Mouse (Mus musculus) CD8-positive naive resting alpha-beta T cell, adult 2 months (primary cell): ENCODE results near the gene Cnot6l.

Source experiments
- DNase-seq, 2 experiments: peaks; one replicate each; pipeline ENCODE4 v3.0.0; 2022; ENCODE audit warnings: low read depth in 2 of 2, low spot score in 2 of 2

Gene Cnot6l

DNA sequence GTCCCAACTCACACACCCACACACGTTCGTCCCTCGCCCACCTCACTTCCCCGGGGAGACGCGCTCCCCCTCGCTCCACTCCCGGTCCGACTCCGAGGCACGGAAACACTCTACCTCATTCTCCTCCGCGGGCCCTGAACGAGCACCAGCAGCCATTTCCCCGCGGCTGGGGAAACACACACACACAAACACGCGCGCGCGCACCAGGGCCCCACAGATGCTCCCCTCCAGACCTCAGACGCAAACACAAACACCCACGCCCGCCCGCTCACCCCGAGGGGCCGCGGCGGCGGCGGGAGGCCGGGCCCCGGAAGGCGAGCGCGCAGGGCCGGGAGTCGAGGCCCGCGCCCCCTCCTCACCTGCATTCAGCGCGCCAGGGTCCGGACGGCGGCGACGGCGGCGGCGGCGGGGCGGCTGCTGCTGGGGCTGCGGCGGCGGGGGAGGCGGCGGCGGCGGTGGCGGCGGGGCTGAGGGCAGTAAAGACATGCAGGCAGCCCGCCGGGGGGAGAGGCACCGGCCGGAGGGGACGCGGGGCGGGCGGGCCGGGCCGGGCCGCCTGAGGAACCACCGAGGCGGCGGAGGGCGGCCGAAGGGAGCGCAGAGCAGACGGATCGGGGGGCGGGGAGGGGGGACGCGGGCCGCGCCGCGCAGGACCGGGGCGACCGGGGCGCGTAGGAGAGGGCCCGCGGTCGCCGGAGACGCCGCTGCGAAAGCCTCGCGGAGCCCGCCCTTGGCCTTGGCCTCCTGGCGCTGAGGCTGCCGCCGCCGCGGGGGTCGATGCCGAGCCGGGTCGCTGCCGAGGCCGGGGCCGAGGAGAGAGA, 2.2 kb downstream of the Cnot6l start:
- peak; percentile 74 to 75 for DNase-seq

DNA sequence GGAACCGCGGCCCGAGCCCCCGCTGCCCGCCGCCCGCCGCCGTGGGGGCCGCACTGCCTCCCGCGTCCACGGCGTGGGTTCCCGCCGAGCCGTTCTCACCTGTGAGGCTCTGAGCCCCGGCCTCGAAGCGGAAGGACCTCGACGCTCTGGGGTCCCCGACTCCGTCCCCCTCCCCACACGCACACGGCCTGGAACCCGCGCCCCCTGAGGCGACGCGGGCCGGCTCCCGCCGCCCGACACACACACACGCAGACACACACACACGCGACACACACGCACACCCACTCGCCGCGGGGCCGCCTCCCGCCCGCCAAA, 2.8 kb downstream of the Cnot6l start:
- DNase-seq: no peak

- no peak for DNase-seq
Measured at GRCm38 (mm10) chr5:96160467-96161262, 3.3 kb downstream of the Cnot6l start.

GRCm38 (mm10) chr5:96142351-96142750, 21.6 kb downstream of the Cnot6l start:
- no peak for DNase-seq

- DNase-seq: no peak
Measured at GRCm38 (mm10) chr5:96130683-96131082, 33.3 kb downstream of the Cnot6l start.

- DNase-seq: no peak
Measured at GRCm38 (mm10) chr5:96126856-96127255, 37.1 kb downstream of the Cnot6l start.

DNA sequence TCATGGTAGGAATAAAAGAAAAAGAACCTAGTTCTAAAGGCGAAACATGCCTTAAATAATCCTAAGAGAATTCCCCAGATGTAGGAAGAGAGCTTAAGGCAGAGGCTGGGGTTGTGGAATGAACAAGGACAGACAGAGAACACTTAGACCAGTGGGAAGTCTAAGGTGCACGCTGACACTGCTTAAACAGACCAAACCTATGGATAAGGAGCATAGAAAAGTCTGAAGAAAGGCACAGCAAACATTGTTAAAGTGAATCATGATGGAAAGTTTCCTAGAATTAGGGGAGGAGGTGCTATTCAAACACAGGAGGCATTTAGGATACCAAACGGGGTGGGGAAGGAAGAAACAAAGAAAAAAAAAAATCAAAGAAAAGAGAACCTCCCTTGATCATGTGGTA, 49.0 kb downstream of the Cnot6l start:
- DNase-seq: no peak

GRCm38 (mm10) chr5:96104644-96105043, 59.3 kb downstream of the Cnot6l start:
- DNase-seq: no peak

GRCm38 (mm10) chr5:96091468-96091867, 72.5 kb downstream of the Cnot6l start:
- no peak for DNase-seq

GRCm38 (mm10) chr5:96085324-96085723, 78.6 kb downstream of the Cnot6l start:
- no peak for DNase-seq

- no peak for DNase-seq
Measured at GRCm38 (mm10) chr5:96079026-96079425, 84.9 kb downstream of the Cnot6l start.

- no peak for DNase-seq
Measured at GRCm38 (mm10) chr5:96065591-96065990, 98.4 kb downstream of the Cnot6l start.

GRCm38 (mm10) chr5:96042492-96042891, 121.5 kb downstream of the Cnot6l start:
- no peak for DNase-seq

- no peak for DNase-seq
Measured at GRCm38 (mm10) chr5:96041507-96042104, 122.4 kb downstream of the Cnot6l start.

DNA sequence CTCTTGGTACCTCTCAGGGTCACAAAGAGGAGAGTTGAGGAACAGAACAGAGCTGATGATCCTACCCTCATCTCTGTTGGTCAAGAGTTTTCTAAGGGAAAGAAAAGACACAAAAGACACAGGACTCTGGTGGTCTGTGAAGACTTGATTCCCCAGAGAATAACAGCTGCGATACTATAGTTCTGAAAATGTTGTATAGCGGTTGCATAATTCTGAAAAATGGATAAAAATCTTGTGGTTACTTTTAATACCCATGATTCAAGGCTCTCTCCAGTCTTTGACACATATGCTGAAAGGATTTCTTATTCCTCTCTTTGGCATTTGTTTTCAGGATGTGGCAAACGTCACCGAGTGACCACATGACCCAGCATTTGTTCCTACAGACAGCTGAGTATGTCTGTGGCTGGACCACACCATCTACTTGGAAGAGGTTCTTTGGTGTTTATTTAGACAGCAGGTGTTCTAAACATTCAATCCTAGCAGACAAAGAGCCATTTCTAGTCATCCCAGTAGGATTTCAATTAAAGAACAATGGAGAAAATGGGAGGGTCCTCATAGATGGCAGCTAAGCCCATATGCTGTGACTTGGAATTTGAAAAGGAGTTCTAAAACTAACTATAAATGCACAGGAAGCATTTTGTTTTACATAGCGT, 124.7 kb downstream of the Cnot6l start:
- no peak for DNase-seq

DNA sequence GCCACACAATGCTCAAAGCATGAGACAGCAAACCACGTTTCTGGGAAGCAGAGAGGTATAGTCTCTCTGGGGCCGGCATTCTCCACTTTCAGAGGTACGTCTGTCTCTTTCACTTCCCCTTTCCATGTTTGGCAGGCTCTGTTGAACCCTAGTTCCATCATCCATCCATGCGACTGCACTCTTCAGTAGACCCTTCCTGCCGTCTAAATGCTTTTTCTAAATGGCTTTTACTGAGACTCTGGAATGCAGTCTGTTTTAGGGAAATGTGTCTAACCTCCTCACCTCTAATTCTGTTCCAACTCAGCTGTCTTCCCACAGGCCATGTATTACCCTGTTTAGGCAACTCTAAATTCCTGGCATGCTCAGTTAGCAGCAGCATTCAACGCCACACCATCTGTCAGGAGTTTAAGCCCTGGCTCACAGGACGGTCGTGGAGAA, 126.3 kb downstream of the Cnot6l start:
- DNase-seq: no peak

DNA sequence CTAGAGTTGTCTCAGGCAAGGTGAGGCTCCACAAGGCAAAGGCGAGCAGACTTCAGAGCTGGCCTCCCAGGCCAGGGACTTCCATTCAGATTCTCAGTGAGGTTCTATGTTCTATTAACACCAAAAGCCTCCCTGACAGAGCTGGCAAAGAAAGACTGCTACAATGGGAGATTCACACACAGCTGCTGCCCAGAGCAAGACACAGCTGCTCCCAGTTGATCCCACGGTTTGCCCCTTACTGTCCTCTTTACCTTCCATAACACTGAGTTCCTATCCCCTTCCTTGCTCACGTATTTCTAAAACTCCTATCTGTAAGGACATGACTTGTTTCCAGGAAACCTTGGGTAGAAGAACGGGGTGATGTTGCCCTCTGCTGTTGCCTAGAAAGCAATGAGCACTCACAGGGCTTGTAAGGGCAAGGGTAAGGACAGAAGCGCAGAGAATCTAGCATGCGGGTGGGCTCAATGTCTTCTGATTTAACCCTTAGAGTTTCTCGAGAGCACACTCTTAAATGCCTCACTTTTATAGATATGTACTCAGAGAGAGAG, 127.8 kb downstream of the Cnot6l start:
- no peak for DNase-seq

DNA sequence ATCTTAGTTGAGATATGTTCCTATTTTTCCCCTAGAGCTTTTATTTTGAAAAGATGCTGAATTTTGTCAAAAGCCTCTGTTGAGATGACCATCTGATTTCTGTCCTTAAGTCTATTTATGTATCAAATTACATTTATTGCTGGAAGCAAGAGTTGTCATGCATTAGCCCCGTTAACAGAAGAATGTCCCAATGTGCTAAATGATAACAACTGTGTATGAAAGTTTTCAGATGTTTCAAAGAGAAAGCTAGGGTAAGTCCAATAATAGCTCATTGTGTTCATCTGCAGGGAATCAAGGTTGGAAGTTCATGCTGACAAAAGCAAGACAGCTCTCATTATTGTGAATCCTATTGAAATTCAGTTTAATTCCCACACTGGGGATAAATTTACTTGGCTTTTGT, 129.9 kb downstream of the Cnot6l start:
- DNase-seq: no peak

- no peak for DNase-seq
Measured at GRCm38 (mm10) chr5:96029821-96030220, 134.2 kb downstream of the Cnot6l start.
